Mouse (Mus musculus): Measurements from ENCODE around the gene Csrp1. TPM values are rescaled to one million over a fixed set of nuclear protein-coding genes. Genes with fewer than 3 reads are reported as not detected.
A peak's percentile ranks its signal among the peaks of the same experiment; 100 is the strongest.

Gene Csrp1
- polyA plus RNA-seq, 1 experiment from 2014 or later = 114 TPM

DNA sequence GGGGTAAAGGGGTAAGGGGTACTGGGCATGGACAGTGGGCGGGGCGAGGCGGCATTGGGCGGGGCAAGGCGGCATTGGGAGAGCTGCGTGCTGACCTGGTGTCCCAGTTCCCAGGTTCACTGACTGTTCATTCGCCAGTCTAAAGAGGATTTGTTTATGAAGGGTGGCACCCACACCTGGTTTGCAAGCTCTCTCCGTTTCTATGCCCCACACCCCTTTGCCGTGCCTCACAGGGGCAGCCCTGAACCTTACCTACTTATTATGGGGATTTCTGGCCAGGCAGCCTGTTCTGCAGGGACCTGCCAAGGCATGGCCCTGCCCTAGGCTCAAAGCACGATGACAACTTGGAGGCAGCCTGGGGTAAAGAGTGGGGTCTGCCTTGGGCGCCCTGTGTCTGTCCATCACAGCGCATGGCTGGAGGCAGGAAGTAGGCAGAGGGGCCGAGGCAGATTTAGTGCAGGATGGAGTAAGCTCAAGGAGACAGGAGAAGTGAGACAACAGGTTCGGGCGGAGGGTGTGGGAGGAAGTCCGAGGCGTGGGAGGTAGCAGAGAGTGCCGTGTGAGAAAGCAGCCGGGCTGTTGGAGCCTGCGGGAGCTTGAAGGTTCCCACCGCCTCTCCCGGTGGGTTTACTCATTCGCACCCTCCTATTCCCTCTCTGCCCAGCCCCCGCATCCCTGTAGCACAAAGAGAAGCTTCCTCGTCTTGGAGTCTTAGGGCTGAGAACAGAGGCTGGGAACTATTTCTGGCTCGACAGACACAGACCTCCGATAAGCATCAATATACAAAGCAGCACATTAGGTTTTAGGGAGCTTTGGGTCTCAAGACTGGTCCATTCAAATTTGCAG lies 73.7 kb downstream of the Csrp1 start:
- peak overlapping the region; percentile 79 for H3K27ac ChIP-seq (ENCODE audit: low read depth, low read length)
- H3K9ac ChIP-seq (ENCODE audit: low read depth, low read length) = peak overlapping the region; percentile 52
- 7% methylated on average over 27 of the region's 27 CpGs for WGBS

DNA sequence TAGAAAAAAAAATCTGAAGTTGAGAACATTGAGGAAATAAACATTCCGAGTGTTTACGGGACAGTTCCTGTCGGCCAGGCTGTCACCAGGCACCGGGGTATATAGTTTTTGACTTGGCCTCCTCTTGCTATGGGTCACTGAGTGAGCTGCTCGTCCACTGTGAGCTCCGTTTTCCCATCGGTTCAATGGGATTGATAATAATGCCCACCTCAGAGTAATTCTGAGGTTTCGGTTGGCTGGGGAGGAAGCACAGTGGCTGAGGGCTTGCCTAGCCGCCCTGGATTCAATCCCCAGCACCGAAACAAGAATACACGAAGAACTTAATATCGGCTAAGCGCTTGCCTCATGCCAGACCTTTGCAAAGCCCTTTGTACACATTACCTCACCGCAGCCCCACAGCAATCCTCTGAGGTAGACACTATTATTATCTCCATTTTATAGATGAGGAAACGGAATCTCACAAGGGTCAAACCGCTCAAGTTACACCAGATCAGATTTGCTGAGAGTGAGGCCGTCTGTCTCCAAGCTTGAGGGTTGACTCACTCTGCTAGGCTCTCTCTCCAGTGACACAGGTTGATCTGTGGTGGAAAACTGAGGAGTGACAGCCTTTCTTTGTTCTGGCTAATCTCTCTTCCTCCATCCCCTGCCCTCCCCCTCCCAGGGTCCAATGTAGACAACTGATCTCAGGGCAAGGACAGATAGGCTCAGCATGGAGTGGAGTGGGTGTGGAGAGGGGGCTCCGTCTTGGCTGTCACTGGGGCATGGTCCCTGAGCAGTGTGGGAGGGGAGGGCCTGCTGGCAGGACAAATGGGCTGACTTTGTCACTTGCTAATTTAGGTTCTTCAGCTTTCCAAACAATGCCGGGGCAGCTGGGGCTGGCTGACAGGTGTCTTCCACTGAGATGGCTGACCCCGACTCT lies 74.6 kb downstream of the Csrp1 start:
- Histone ChIP-seq H3K36me3 (ENCODE audit: control insufficient read depth, insufficient read depth, low read length) (no peaks in the 10 kb centered on the region), H3K27me3 (ENCODE audit: control insufficient read depth, insufficient read depth, low read length) (no peaks in the 10 kb centered on the region), H3K4me3 (ENCODE audit: low read length) (peak overlapping the region; percentile 20; the same call in 1 of the 2 replicates), H3K9ac (ENCODE audit: low read depth, low read length) (peak overlapping the region; percentile 52), H3K4me2 (replicated peaks; ENCODE audit: low read depth, low read length) (peak overlapping the region; percentile 50), H3K4me1 (ENCODE audit: control insufficient read depth, insufficient read depth, low read length) (peaks cover 30% of the 10 kb centered on the region), H3K27ac (ENCODE audit: low read depth, low read length) (peak overlapping the region; percentile 79), H3K9me3 (ENCODE audit: control insufficient read depth, low read length) (no peaks in the 10 kb centered on the region)
- 10% methylated on average over 20 of the region's 20 CpGs for WGBS
- ATAC-seq (ENCODE audit: low FRiP score, low TSS enrichment) = peak; percentile 69

More for the DNA sequence above, 73.7 kb downstream of the Csrp1 start:
- Histone ChIP-seq H3K4me1 (ENCODE audit: control insufficient read depth, insufficient read depth, low read length) (peaks cover 22% of the 10 kb centered on the region), H3K27me3 (ENCODE audit: control insufficient read depth, insufficient read depth, low read length) (no peaks in the 10 kb centered on the region), H3K4me3 (ENCODE audit: low read length) (peak overlapping the region; percentile 20; the same call in 1 of the 2 replicates), H3K36me3 (ENCODE audit: control insufficient read depth, insufficient read depth, low read length) (no peaks in the 10 kb centered on the region), H3K4me2 (replicated peaks; ENCODE audit: low read depth, low read length) (peak overlapping the region; percentile 50), H3K9me3 (ENCODE audit: control insufficient read depth, low read length) (no peaks in the 10 kb centered on the region)
- ATAC-seq (ENCODE audit: low FRiP score, low TSS enrichment) = peak; percentile 72

DNA sequence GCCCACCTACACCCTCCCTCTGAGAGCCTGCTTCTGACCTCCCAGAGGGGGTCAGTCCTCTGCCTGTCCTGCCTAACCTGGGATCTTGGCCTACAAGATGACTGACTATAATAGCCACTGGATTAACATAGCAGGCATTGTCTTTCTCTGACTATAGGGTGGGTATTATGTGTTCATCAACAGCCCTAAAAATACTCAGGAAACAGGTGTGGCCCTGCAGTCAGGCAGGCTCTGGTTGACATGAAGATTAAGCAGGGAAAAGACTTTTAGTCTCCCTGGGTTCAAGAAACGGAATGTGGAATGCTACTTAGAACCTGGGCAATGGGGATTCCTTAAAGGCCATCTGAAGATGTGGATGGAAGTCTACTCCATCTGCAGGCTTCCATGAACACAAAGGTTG lies 78.6 kb downstream of the Csrp1 start:
- ATAC-seq (ENCODE audit: low FRiP score, low TSS enrichment) = no peak
- Histone ChIP-seq H3K27ac (ENCODE audit: low read depth, low read length) (no peak overlapping the region), H3K27me3 (ENCODE audit: control insufficient read depth, insufficient read depth, low read length) (no peaks in the 10 kb centered on the region), H3K9ac (ENCODE audit: low read depth, low read length) (no peak overlapping the region), H3K36me3 (ENCODE audit: control insufficient read depth, insufficient read depth, low read length) (no peaks in the 10 kb centered on the region), H3K4me2 (replicated peaks; ENCODE audit: low read depth, low read length) (no peak overlapping the region), H3K9me3 (ENCODE audit: control insufficient read depth, low read length) (no peaks in the 10 kb centered on the region), H3K4me1 (ENCODE audit: control insufficient read depth, insufficient read depth, low read length) (peaks cover 45% of the 10 kb centered on the region), H3K4me3 (ENCODE audit: low read length) (no peak overlapping the region)
- WGBS = 81% methylated on average over 1 of the region's 1 CpGs

DNA sequence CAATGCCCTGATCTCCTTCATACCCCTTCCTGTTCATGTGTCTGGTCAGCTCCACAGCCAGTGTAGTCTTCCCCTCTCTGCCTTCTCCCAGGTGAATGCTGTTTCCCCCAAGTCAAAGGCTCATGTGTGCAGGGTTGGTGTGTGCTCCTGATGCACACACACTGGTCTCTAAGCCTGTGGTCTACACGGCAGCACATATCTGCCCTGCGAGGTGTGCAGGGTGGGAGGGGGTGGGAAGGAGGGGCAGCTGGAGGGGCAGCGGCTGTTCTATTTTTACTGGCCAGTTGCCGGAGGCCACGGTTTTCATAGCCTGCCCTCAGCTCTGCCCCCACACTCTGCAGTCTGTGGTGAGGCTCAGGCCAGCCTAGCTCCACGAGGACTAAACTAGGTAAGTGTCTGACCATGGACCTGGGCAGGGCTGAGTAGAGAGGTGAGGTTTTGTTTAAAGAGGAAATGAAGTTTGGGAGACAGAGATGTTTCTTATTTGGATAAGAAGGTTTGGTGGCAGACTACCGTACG lies 79.3 kb downstream of the Csrp1 start:
- Histone ChIP-seq H3K27ac (ENCODE audit: low read depth, low read length) (no peak overlapping the region), H3K27me3 (ENCODE audit: control insufficient read depth, insufficient read depth, low read length) (no peaks in the 10 kb centered on the region), H3K9ac (ENCODE audit: low read depth, low read length) (no peak overlapping the region), H3K4me3 (ENCODE audit: low read length) (no peak overlapping the region), H3K4me1 (ENCODE audit: control insufficient read depth, insufficient read depth, low read length) (peaks cover 41% of the 10 kb centered on the region), H3K36me3 (ENCODE audit: control insufficient read depth, insufficient read depth, low read length) (no peaks in the 10 kb centered on the region), H3K4me2 (replicated peaks; ENCODE audit: low read depth, low read length) (no peak overlapping the region), H3K9me3 (ENCODE audit: control insufficient read depth, low read length) (no peaks in the 10 kb centered on the region)
- 20% methylated on average over 8 of the region's 8 CpGs for WGBS
- ATAC-seq (ENCODE audit: low FRiP score, low TSS enrichment) = no peak

DNA sequence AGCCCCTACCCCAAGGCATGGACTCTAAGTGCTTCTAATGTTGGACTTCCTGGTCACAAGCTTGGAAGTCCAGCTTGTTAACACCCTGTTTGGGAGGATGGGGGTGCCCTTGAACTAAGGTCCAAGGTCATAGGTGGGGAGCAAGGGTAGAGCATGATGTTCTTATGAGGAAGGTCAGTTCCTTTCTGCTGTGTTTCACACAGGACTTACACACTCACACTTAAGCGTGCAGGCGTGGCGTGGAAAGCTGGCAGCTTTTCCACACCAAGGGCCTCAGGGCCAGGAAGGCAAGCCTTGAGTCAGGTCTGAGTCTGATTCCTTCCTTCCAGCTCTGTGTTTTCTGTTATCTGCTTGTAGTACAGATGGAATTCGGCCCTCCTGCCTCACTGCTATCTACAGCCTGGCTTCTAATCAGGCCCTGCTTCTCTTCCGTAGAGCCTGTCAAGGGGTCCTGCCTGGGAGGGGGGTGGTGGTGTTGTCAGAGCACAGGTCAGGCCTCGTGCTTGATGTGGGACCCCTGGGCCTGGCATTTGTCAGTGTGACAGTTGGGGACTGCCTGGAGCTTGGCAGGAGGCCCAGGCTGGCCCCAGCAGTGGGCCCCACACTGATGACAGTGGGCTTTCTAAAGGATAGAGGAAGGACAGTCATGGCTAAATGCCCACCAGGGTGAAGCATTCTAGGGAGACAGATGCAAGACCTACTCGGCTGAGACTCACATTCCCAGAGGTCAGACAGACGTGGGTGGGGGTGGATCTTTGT lies 80.5 kb downstream of the Csrp1 start:
- no peaks in the 10 kb centered on the region for H3K9me3 ChIP-seq (ENCODE audit: control insufficient read depth, low read length)
- 41% methylated on average over 8 of the region's 8 CpGs for WGBS
- peak overlapping the region; percentile 47; the same call in 1 of the 2 replicates for H3K27ac ChIP-seq (ENCODE audit: low read depth, low read length)
- no peak overlapping the region; the same call in 1 of the 2 replicates for H3K9ac ChIP-seq (ENCODE audit: low read depth, low read length)
- peaks cover 32% of the 10 kb centered on the region for H3K4me1 ChIP-seq (ENCODE audit: control insufficient read depth, insufficient read depth, low read length)
- H3K36me3 ChIP-seq (ENCODE audit: control insufficient read depth, insufficient read depth, low read length) = no peaks in the 10 kb centered on the region
- peak; percentile 50; the same call in 1 of the 2 replicates for ATAC-seq (ENCODE audit: low FRiP score, low TSS enrichment)
- no peak overlapping the region for H3K4me3 ChIP-seq (ENCODE audit: low read length)
- H3K27me3 ChIP-seq (ENCODE audit: control insufficient read depth, insufficient read depth, low read length) = no peaks in the 10 kb centered on the region
- no peak overlapping the region for H3K4me2 ChIP-seq (replicated peaks; ENCODE audit: low read depth, low read length)

Other genes starting within 250 kb of the Csrp1 start
- gene Nav1, start 112.8 kb upstream of the Csrp1 start, polyA plus RNA-seq (2014; fragmentation: Nextera tagmentation; extraction: Ambion mirVana) = 12.1 and 23.7 TPM in 2 replicates
- 85.6 and 102 TPM in 2 replicates for gene Phlda3, start 46.1 kb downstream of the Csrp1 start, polyA plus RNA-seq (2014; fragmentation: Nextera tagmentation; extraction: Ambion mirVana)
- gene Tnni1, start 59.4 kb downstream of the Csrp1 start, polyA plus RNA-seq (2014; fragmentation: Nextera tagmentation; extraction: Ambion mirVana) = 18.3 and 20.3 TPM in 2 replicates
- gene Lad1, start 98.5 kb downstream of the Csrp1 start, polyA plus RNA-seq (2014; fragmentation: Nextera tagmentation; extraction: Ambion mirVana) = 12.1 and 19.5 TPM in 2 replicates
- gene Tnnt2, start 116.3 kb downstream of the Csrp1 start, polyA plus RNA-seq (2014; fragmentation: Nextera tagmentation; extraction: Ambion mirVana) = 2.0 and 2.3 TPM in 2 replicates
- 0.10 TPM in 1 of 2 replicates, not detected in the other for gene Pkp1, start 199.1 kb downstream of the Csrp1 start, polyA plus RNA-seq (2014; fragmentation: Nextera tagmentation; extraction: Ambion mirVana)

Data from kidney, embryonic 14.5 days (tissue).